Mouse (Mus musculus): ENCODE measurements at regions not wholly inside any gene's neighbourhood (a gene's known extent, or its start where the extent isn't known, plus 50 kb on each side); places are given as distances from the start of the nearest gene placed in this dataset.

- no peak for TF ChIP-seq CTCF (IDR thresholded peaks at IDR 0.05; ENCODE audit: low read depth, low read length)
- TF ChIP-seq POLR2A (IDR thresholded peaks at IDR 0.05; ENCODE audit: borderline replicate concordance, low read depth, low read length): no peak
Measured at GRCm38 (mm10) chr2:78008094-78008493, 61.9 kb upstream of the Cwc22 start.

Data from bone marrow macrophage, adult 2 months (primary cell).